Mouse (Mus musculus) thymus, adult 2 months (tissue): ENCODE results near the gene Rinl. TPM values are rescaled to one million over a fixed set of nuclear protein-coding genes. Genes with fewer than 3 reads are reported as not detected.

ENCODE experiments used
- DNase-seq: peaks from one replicate; pipeline ENCODE4 v3.0.0; 2021
- H3K27ac ChIP-seq: fragments of 200-500 bp; 2 replicates; pipeline ENCODE4 v1.5.1; 2012; ENCODE audit warnings: low read length, control low read depth; ENCODE audit not compliant: control insufficient read depth, insufficient read depth
- H3K27me3 ChIP-seq: fragments of 200-500 bp; 2 replicates; pipeline ENCODE4 v1.6.1; 2012; ENCODE audit warnings: mild to moderate bottlenecking, low read length, moderate library complexity, mixed read lengths; ENCODE audit not compliant: control insufficient read depth, insufficient read depth
- H3K36me3 ChIP-seq: fragments of 200-500 bp; 2 replicates; pipeline ENCODE4 v1.6.1; 2012; ENCODE audit warnings: mild to moderate bottlenecking, low read length, moderate library complexity; ENCODE audit not compliant: control insufficient read depth, insufficient read depth
- H3K4me1 ChIP-seq: fragments of 200-500 bp; replicated peaks from 2 replicates; pipeline ENCODE4 v1.6.1; 2012; ENCODE audit warnings: low read length; ENCODE audit not compliant: control insufficient read depth, insufficient read depth
- H3K4me3 ChIP-seq: fragments of 200-500 bp; 2 replicates; pipeline ENCODE4 v1.5.1; 2012; ENCODE audit warnings: mild to moderate bottlenecking, low read length, control low read depth, moderate library complexity; ENCODE audit not compliant: control insufficient read depth, insufficient read depth
- CTCF ChIP-seq: fragments of 200-500 bp; IDR thresholded peaks from 2 replicates; pipeline ENCODE4 v1.5.1; 2012; ENCODE audit warnings: mild to moderate bottlenecking, control low read depth, low read length, moderate library complexity, borderline replicate concordance; ENCODE audit not compliant: control insufficient read depth, poor library complexity, insufficient read depth; ENCODE audit errors: extremely low read depth
- POLR2A ChIP-seq: fragments of 200-500 bp; IDR thresholded peaks from 2 replicates; pipeline ENCODE4 v1.6.1; 2012; ENCODE audit warnings: mild to moderate bottlenecking, low read length, control low read depth, moderate library complexity; ENCODE audit not compliant: control insufficient read depth, poor library complexity, insufficient read depth; ENCODE audit errors: extremely low read depth
- WGBS: fragments of 180-500 bp; shearing (Covaris S2); methylation state at CpG from one replicate; pipeline ENCODE4 v1.1.7; 2018; 5-methylcytosine and 5-hydroxymethylcytosine counted together
- polyA plus RNA-seq: library from polyadenylated mRNA; depleted of rRNA; stranded (reverse); fragments of >200 nt; gene quantifications from 2 replicates; pipeline ENCODE4 v1.2.3, GENCODE M21; 2012

The Rinl gene
- polyA plus RNA-seq, 1 experiment: 93.7 TPM

DNA sequence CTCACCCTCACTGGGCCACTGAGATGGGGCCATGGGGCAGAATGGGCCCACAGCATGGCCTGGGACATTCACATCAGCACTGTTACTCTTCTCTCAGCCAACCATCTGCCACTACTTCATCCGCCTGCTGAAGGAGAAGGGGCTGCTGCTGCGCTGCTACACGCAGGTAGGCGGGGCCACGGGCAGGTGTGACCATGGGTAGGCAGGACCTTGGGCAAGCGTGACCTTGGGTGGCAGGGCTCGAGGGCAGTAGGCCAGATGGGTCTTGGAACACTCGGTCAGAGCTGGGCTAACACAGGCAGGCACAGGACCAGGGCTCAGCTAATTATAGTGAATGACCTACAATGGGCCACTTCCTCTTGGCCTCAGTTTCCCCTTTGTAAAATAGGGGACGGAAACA is 9.9 kb upstream of the Rinl start:
- Histone ChIP-seq H3K36me3 (no peaks in the 10 kb centered on the region), H3K4me3 (no peak overlapping the region)

DNA sequence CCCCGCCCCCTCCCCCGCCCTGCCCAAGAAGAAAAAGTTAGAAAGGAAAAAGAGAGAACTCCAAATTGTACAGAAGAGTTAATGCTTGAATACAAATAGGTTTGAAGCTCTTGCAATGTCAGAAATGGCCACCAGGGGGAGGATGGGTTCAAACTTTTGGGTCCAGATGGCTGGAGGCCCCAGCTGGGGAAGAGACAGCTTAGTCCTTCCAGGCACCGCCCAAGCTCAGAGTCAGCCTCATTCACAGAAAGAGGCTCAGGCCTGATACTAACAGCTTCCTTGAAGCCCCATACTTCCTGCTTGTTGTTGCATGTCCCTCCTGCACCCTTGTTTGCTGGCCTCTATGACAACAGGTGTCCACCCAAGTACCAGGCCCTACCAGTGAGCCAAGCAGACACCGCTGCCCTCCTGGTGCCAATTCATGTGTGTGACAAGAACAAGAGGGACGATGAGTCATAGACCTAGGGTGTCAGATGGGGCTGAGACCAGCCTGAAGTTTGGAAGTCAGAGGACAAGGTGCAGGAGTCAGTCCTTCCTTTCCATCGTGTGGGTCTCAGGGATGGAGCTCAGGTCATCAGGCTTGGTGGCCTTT is 8.6 kb upstream of the Rinl start:
- WGBS: 37% methylated on average over 6 of the region's 6 CpGs
- peak; percentile 94 for DNase-seq
- Histone ChIP-seq H3K4me1 (peaks cover 45% of the 10 kb centered on the region), H3K4me3 (peak overlapping the region; percentile 16), H3K36me3 (no peaks in the 10 kb centered on the region), H3K27ac (peak overlapping the region; percentile 96), H3K27me3 (no peaks in the 10 kb centered on the region)
- TF ChIP-seq CTCF: peak; percentile 79; the same call in 1 of the 2 replicates
- no peak for TF ChIP-seq POLR2A

More for the DNA sequence above, 9.9 kb upstream of the Rinl start:
- TF ChIP-seq CTCF: no peak
- TF ChIP-seq POLR2A: no peak
- no peak for DNase-seq
- Histone ChIP-seq H3K27me3 (no peaks in the 10 kb centered on the region), H3K27ac (no peak overlapping the region), H3K4me1 (peaks cover 31% of the 10 kb centered on the region)
- WGBS: 97% methylated on average over 9 of the region's 9 CpGs

DNA sequence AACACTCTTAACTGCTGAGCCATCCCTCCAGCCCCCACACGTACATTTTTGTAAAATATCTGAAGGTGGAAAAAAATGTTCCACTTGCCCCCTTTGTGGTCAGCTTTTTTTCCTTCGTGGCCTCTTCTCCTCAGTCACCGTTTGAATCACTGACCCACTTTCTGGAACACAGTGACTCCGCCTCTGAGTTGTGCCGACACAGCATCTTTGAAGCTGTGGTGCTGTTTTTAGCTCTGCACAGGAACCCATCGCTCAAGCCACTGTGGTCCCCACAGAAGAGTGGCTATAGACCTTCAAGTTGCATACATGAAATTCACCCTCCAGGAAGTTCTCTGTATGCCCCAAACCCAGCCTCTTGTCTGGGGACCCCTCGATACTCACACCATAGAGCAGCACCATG is 7.9 kb upstream of the Rinl start:
- Histone ChIP-seq H3K4me1 (peaks cover 52% of the 10 kb centered on the region), H3K27ac (peak overlapping the region; percentile 96), H3K4me3 (peak overlapping the region; percentile 16; the same call in 1 of the 2 replicates), H3K27me3 (no peaks in the 10 kb centered on the region), H3K36me3 (no peaks in the 10 kb centered on the region)
- WGBS: 2% methylated on average over 7 of the region's 7 CpGs
- DNase-seq: peak; percentile 70
- TF ChIP-seq POLR2A (no peak), CTCF (no peak)

DNA sequence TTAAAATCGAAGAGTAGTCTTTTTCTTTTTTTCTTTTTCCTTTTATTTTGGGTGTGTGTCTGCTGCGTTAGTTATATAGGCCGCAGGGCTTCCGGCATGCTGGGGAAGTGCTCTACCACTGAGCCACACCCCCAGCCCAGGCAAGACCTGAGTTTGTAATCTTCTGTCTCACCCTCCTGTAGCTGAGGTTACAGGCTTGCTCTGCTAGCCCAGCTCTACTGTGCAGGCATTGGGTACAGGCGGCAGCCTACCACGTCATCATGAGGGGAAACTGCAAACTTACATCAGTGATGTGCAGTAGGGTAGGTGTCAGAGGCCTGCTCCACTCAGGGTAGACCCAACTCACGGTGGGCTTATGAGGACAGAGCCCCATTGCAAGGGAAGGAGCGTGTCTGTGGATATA is 7.5 kb upstream of the Rinl start:
- H3K4me1 ChIP-seq: peaks cover 52% of the 10 kb centered on the region
- H3K27me3 ChIP-seq: no peaks in the 10 kb centered on the region
- TF ChIP-seq POLR2A: peak; percentile 79
- TF ChIP-seq CTCF: no peak; the same call in 1 of the 2 replicates
- 12% methylated on average over 8 of the region's 8 CpGs for WGBS
- H3K36me3 ChIP-seq: no peaks in the 10 kb centered on the region
- DNase-seq: peak; percentile 84
- peak overlapping the region; percentile 96 for H3K27ac ChIP-seq
- H3K4me3 ChIP-seq: no peak overlapping the region; the same call in 1 of the 2 replicates

DNA sequence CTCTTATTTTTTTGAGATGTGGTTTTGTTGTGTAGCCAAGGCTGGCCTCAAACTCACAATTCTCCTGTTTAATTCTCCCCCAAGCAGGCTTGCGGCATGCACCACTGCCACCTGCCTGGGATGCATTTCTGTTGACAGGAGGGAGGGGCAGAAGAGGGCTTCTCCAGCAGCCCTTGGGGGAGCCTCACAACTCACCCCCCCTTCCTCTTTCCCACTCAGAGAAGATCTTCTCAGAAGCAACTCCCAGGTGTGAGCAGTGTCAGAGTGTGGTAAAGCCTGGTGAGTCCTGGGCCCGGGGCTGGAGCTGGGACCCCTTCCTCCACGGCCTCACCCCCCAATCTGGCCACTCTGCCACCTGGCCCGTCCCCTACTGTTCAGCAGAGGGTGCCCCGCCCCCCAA is 3.6 kb upstream of the Rinl start:
- peak; percentile 56 for DNase-seq
- peak overlapping the region; percentile 56; the same call in 1 of the 2 replicates for H3K27ac ChIP-seq
- H3K36me3 ChIP-seq: no peaks in the 10 kb centered on the region
- no peak overlapping the region for H3K4me3 ChIP-seq
- no peaks in the 10 kb centered on the region for H3K27me3 ChIP-seq
- 28% methylated on average over 5 of the region's 5 CpGs for WGBS
- no peak for TF ChIP-seq CTCF
- TF ChIP-seq POLR2A: no peak
- H3K4me1 ChIP-seq: peaks cover 67% of the 10 kb centered on the region

DNA sequence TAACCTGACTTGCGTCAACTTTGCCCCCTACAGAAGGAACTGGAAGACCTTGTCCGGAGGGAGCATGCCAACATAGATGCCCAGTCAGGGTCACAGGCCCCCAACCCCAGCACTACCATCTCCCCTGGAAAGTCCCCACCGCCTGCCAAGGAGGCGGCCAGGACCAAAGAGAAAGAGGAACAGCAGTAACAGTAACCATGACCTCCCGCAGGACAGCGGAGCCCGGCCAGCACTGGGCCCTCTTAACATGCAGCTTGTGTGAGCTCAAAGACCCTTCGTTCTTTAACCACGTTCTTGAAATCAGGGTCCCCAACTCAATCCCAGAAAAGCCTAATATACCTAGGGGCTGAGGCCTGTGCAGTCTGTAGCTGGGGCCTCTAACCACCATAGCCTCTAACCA is 885 bp upstream of the Rinl start:
- H3K27ac ChIP-seq: no peak overlapping the region; the same call in 1 of the 2 replicates
- peaks cover 66% of the 10 kb centered on the region for H3K4me1 ChIP-seq
- H3K4me3 ChIP-seq: no peak overlapping the region
- H3K36me3 ChIP-seq: no peaks in the 10 kb centered on the region
- DNase-seq: no peak
- TF ChIP-seq POLR2A (no peak), CTCF (no peak)
- H3K27me3 ChIP-seq: no peaks in the 10 kb centered on the region
- 91% methylated on average over 9 of the region's 9 CpGs for WGBS

DNA sequence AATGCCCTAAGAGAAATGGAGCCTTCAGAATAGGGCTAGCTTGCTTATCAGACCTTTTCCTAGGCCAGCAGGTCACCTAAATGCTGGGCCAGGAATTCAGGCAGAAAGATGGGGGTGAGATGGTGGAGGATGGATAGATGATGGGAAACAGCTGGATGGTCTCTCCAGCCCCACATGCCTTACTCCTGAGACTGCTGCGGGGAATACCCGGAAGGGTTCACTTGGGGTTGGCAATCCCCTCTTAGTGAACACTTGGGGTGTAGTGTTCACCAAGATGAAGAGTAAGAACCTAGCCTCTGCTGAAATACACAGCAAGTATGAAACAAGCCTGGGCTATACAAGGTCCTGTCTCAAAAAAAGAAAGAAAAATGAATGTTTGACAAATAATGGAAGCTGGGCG is 466 bp downstream of the Rinl start:
- peak overlapping the region; percentile 54 for H3K4me3 ChIP-seq
- H3K36me3 ChIP-seq: no peaks in the 10 kb centered on the region

More for the DNA sequence above, 466 bp downstream of the Rinl start:
- TF ChIP-seq POLR2A (no peak), CTCF (no peak)
- peaks cover 57% of the 10 kb centered on the region for H3K4me1 ChIP-seq
- WGBS: 65% methylated on average over 3 of the region's 3 CpGs
- H3K27me3 ChIP-seq: no peaks in the 10 kb centered on the region
- no peak for DNase-seq
- H3K27ac ChIP-seq: peak overlapping the region; percentile 57
